Mouse (Mus musculus) 3134 (cell line): ENCODE measurements around the gene Cyp2u1.

ENCODE experiments used
- DNase-seq: peaks from one replicate; pipeline ENCODE4 v3.0.0-alpha.2; 2011; ENCODE audit warnings: low spot score; ENCODE audit not compliant: insufficient read length; ENCODE audit errors: extremely low read depth

The Cyp2u1 gene

DNA sequence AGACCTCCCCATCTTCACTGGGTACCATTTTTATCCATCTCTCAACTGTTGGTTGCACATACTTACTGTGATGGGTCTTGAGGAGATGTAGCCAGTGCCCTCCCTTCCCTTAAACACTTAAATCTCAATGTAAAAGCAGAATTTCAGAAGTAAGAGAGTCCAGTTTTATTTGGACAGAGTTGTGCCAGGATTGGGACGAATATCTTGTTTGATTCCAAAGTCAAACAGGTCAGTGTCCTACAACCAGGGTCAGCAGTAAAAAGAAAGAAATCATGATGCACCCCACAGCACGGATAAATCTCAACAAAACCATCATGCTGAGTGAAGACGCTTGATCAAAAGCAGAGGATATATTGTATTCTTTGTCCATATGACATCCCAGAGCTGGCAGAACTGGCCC lies 4.8 kb upstream of the Cyp2u1 start:
- no peak for DNase-seq

DNA sequence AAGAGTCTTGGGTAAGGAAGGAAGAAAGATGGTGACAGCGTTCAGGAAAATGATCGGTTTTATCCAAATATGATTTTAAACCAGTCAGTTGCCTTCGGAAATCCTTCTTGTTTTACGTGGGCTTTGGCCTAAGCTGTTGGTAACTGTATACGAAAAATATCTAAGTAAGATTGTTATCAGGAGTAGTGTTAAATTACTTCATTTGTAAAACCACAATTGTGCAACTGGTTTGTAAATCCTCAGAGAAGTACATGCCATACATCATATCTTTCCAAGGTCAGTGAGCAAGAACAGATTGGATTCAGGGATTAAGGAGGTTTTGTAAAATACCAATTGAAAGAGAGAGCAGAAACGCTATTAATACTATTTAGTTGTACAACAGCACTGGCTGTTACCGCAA lies 3.2 kb upstream of the Cyp2u1 start:
- no peak for DNase-seq

DNA sequence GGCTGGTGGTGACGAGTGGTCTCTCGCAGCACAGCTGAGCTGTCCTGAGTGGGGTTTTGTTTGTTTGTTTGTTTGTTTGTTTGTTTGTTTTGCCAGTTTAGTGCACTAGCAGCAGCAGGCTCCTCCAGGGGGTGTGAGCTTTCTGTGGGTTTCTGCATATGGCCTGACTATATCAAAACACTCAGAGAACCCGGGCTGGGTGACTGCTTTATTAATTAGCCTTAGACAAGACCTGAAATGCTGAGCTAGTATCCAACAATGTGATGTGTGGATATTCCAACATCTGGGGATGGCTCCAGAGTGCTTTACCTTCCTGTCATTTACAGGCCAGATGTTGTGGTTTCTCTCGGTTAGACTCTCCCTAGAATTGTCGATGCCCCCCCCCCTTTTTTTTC lies 290 bp upstream of the Cyp2u1 start:
- DNase-seq, result no peak

DNA sequence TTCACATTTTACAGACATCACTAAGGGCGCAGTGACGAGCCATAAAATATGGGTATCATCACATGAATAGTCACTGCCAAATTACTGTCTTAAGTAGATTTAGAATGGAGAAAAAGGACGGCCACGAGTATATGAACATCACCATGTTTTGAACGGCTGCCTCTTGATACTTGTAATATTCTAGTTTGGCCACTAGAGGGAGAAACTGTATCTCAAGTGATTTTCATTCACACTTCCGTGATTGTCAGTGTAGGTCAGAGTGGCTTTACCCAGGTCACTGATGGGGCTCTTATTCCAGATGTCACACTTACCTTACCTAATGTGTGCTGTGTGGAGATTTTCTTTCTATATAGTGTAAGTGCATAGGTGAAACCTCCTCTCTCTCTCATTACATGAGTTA lies 3.1 kb downstream of the Cyp2u1 start:
- no peak for DNase-seq

DNA sequence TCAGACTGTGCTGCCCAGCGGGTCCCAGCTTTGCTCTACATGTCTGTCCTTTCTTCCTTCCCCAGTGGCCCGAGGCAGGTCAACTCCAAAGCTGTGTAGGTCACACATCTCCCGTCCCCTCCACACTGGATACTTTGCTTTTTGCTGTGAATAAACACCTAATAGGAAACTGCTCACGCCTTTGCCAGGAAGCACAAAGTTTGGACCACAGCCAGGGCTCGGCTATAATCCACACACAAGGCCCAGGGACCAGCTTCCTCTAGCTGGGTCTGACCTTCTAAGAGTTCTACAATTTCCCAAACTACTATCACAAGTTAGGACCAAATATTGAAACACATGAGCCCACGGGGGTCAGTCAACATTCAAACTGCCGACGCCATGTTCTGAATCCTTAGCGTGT lies 3.9 kb downstream of the Cyp2u1 start:
- DNase-seq, result no peak

DNA sequence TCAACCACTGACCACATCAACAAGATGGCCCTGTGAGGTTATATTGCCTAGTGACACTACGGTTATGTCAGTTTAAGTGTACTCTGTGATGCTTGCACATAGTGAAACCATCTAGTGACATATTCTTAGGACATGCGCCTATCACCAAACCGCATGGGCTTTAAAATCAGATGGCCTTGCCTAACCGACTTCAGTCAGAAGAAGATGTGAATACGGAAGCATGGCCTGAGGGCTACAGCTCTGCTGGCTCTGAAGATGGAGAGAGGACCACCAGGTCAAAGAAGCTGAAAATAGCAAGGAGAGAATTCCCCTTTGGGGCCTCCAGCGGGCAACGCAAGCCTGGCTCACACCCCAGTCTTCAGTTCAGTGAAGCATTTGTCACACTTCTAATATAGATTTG lies 6.1 kb downstream of the Cyp2u1 start:
- no peak for DNase-seq

DNA sequence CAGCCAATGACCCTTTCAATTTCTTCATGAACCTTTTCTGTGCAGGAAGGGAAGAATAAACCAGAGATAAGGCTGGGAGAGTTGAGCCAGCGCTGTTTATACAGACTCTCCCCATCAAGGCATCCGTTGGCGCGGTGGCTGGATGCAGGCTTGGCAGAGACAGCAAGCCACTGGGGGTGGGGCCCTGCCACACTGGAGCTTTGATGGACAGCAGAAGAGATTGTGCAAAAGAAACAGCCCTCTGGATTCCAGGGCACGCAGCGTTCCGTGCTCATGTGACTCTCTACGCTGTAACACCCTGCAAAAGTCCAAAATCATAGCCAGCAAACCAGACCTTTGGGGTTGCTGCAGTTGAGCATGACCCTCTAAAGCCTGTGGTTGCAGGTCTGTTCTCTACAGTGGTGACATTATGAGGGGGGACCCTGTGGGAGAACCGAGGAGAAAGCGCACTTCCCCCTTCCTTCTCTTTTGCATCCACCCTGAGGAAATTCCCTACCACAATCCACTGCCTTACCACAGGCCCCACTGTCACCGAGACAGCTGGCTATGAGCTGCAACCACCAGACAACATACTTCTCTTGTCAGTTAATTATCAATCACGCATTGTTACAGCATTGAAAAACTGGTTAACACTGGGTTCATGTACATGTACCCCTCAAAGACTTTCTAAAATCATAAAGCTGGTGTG lies 7.4 kb downstream of the Cyp2u1 start:
- DNase-seq, result no peak

DNA sequence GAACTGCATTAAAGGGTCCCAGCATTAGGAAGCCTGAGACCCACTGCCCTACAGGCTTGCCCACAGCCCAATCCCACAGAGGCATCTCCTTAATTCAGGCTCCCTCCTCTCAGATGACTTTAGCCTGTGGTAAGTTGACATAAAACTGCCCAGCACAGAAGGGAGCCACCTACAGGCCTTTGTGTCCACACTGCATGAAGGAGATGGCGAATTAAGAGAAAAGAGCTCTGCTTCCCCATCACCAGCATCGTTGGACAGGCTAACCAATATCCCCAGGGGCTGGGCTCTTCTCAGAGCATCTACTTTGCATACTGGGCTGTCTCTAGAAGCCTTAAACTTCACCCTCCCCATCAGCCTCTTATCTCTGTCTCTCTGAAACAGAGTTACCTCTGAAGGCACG lies 8.5 kb downstream of the Cyp2u1 start:
- no peak for DNase-seq

DNA sequence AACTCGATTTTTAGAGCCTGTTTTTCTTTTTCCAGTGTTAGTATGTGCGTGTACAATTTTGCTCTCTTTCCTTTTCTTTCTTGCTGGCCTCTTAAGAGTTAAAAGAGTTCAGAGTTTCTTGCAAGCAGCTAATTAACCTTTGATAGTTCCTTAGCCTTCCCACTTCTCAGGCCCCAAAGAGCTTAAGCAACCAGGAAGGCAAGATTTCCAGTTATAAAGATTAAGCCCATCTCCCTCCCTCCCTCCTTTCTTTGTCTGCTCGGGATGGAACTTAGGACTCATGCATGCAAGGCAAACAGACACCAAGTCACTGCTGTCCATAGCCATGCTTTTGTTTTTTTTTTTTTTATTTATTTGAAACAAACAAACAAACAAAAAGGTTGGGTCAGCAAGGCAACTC lies 10.1 kb downstream of the Cyp2u1 start:
- no peak for DNase-seq

DNA sequence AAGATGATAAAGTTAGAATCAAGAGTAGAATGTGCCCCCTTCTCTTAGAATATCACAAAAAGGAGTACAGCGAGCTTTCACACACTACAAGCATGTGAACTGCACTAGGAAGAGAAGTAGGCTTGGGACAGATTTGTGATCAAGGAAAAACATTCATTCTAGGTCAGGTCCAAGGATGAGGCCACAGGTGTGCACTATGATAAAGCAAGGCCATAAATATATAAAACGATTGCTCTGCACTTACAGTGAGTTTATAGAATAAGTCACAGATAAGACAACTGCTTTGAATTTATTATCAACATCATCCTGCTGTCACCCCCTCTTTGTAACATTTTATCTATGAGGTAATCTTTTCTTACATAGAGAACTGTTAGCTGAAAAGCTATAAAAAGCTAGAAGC lies 10.7 kb downstream of the Cyp2u1 start:
- DNase-seq, result no peak

DNA sequence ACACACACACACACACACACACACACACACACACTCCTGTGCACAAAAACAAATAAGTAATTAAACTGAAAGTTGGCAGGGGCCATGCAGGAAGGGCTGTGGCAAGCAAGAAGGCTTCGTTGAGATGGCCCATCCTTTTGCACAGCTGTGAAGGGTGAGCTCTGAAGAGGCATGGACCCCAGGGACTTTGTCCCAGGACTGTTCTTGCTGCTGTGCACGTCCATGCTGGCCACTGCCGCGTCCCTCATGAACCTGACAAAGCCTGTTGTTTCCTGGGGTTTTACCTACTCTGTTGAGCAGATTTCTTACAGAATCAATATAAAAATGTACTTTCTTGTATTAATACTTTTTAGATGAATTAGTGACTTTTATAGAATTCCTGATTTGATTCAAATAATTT lies 11.1 kb downstream of the Cyp2u1 start:
- DNase-seq, result no peak

DNA sequence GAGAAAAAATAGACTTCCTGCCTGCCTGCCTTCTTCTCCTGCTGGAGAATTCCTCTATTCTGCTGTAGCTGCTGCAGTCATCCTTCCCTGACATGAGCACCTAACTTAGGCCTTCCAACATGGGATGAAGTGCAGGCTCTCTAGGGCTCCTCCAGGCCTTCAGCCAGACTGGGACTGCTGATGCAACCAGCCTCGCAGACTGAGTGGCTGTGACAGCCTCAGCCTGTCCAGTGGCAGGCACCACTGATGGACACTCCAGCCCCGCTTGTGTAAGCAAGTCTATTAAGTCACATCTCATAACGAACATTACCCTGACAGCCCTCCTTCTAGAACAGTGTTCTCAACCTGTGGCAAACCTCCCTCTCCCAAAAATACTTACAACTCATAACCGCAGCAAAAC lies 28.9 kb downstream of the Cyp2u1 start:
- no peak for DNase-seq

DNA sequence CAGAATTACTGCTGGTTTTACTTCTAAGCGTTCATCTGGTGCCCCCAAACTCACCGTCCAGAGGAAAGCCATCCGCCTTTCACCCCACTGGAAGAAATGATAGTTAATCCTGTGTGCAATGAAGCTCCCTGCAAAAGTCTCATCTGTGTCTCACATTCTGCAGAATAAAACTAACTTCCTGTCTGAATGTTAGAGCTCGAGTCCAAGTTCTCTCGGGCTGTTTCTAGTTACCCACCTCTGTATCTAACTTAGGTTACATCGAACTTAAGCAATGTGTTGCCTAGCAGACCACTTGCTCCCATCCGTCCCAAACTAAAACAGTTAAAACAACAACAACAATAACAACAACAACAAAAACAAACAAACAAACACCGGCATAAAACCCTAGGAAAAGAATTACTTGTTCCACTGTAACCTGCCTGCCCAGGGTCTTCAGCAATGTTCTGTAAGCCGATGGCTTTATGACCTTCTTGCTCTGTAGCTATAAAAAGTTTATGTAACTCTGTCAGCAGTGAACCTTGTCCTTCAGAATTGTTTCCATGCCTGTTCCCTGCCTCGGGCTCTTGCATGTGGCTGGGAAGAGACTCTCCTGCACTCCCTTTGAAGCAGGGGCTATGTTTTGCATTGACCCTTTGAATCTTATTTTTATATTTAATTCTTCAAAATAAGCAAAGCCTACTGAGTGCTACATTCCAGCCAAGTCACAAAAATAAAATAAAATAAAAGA lies 30.5 kb downstream of the Cyp2u1 start:
- DNase-seq, result peak; percentile 22

DNA sequence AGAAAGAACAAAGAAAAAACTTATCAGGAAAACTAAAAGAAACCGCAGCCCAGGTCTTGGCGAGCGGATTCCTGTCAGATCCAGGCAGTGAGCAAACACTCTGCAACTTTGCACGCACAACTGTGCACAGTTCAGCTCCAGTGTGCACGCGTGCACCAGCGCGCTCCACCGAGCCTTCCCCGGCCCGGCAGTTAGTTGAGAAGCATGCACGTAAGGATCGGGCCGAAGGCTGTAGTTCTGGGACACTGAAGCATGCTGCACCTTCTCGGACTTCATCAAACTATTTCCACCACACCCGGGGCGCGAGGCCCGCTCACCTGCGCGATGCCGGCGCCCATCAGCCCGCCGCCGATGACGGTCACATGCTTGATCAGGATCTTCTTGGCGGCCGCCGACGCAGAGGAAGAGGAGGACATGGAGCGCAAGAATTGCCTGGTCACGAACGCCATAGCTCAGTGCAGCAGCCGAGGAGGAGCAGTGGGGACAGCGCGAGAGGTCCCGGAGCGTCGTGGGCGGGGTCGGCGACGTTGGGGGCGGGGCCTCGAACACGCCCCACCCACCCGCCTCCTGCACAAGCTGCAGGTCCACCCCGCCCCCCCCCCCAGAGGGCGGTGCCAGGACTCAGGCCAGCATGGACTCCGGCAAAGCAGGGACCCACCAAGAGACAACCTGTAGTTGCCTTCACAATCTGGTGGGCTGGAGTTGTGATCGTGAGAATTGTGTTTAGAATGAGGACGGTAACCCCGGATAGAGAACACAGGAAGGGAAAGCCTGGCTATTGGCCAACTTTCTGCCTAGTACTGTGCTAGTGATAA lies 31.3 kb downstream of the Cyp2u1 start, which contains the start of gene Hadh:
Gene Hadh (minus strand): TSS at position 543 of the 815 bp plus-strand sequence.
- peak; percentile 97 for DNase-seq

DNA sequence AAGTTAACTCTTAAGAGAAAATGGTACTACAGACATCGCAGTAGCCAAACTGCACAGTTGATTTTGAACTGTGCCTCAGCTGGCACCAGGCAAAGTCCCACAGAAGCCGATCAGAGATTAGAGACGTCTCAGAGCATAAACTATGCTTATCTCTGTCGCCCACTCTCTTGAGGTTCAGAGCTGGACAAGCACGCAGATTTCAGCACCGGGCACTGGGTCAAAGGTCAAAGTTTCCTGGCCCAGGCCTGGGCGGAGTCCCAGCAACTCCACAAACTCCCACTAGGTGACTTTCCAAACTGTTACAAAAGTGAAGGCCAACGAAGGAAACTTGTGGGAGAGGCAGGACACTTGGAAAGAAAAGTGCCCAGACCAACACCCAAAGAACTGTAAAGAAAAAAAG lies 31.9 kb downstream of the Cyp2u1 start:
- peak; percentile 65 for DNase-seq

DNA sequence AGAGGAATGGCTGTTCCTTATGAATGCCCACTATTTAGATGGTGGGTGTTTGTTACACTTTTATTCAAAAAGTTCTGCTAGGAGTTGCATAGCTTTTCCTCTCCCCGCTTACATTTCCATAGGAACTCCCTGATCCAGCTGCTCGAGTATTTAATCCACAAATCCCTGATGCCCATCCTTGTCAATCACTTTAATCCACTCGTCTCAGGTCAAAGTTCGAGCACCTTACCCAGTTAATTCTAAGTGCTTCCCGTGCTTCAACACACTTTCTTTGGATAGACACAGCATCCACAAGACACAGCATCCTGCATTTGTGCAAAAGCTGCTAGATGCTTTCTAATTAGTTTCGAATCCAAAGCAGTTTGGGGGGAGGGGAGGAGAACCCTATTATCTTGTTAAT lies 32.6 kb downstream of the Cyp2u1 start:
- no peak for DNase-seq

DNA sequence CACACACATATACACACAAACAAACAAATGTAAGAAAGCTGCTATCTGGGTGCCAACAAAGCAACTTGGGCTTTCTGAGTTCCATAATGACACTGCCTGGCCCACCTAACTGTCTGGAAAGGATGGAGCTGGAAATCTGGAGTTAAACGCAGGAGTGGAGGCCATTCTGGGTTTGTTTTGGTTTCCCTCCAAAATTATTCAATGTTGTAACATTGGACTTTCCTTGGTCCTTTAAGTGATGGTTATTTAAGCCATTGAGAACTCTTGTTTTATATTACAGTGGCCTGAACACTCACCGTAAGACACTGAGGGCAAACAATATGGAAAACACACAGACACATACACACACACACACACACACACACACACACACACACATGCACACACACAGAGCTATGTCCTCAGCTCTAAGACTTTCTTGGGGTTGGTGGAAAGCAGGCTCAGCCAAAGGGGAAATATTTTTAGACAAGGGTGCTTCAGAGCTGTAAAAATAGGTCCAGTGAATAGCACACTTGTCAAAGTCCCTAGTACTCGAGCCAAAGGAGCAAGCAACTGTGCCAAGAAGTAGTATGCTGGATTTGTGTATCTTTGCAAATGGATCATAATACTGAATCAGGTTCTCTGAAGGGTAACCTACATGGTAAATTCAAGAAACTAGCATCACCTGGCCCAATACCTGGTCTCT lies 36.5 kb downstream of the Cyp2u1 start:
- no peak for DNase-seq

DNA sequence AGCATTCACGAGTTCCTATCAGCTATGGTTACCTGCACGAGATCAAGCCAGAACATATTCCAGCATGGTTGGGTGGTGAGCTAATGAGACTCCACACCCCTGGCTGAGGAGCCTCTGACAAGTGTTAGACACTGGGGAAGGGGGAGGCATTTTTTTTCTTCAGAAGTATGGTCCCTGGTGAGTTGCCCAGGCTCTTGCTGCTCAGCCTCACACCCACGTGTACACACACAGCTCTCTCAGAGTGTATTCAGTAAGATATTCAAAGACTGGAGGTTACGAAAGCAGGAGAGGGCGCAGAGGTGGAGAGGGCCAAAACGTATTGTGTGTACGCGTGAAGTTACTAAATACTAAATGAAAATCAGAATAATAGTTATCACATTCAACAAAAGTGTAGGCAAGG lies 37.5 kb downstream of the Cyp2u1 start:
- DNase-seq, result no peak

DNA sequence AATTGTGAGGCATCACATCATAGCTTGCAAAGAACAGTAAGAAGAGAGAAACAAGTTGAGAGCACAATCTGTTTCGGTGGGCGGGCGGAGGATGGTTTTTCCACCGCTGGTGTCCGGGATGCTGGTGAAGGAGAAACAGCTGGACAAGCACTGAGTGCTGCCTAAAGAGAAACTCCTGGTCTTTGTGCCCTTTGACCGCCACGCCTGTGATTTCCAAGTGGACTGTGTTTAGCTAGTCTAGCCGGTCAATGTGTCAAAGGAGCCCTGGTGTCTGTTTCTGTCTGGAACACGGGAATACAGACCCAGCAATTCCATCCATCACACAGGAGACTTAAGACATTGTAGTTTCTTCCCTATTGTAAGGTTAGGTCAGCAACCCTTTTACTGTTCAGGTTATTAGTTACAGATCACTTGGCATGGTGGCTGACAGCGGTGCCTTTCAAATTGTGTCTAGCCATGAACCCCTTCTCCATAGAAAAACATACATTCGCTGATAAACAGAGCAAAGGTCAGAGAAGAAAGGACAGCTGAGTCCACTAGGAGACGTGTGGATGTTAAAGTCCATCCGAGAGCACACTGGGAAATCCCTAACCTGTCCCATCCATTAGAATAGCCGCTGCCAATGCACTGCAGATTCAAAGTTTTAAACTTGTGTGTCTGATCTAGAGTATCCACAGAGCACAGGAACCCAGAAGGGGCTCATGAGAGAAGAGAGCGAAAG lies 39.1 kb downstream of the Cyp2u1 start:
- DNase-seq, result no peak

DNA sequence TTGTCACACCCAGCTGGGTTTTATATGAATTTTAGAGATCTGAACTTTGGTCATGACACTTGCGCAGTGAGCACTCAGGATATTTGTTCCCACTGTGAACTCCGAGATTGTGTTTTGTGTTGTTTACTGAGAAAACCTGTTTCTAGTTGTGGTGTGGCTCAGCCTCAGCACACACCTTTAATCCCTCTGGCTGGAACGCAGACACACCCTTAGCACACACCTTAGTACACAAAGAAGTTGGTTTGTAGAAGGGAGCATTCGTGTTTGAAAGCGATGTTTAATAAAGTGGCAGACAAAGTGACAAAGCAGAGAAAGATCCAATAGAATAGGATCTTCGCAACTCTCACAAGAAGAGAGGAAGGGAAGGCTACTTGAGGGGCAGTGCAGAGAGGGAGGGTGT lies 42.6 kb downstream of the Cyp2u1 start:
- no peak for DNase-seq
